Mouse (Mus musculus) forebrain, embryonic 14.5 days (tissue): ENCODE results near the gene Slc39a11. TPM values are rescaled to one million over a fixed set of nuclear protein-coding genes. Genes with fewer than 3 reads are reported as not detected.
"Not testable (repeated sequence)": the region's sequence is repeated elsewhere in the genome, so short reads cannot be mapped to it uniquely, and the experiment has no call there.

ENCODE experiments used
- ATAC-seq: fragments of 200-750 bp; cut with Nextera tagmentation; 2 replicates; pipeline ENCODE4 v1.8.0; 2017; ENCODE audit warnings: mild to moderate bottlenecking, moderate library complexity
- DNase-seq: peaks from one replicate; pipeline ENCODE4 v3.0.0-alpha.2; 2015; ENCODE audit warnings: low spot score
- H3K27ac ChIP-seq: fragments of 300-500 bp; sonication (generic); 2 replicates; pipeline ENCODE4 v1.5.1; 2014; ENCODE audit warnings: low read depth, mild to moderate bottlenecking, control low read depth, low read length, moderate library complexity
- H3K27me3 ChIP-seq: fragments of 300-500 bp; sonication (generic); replicated peaks from 2 replicates; pipeline ENCODE4 v1.6.1; 2014; ENCODE audit warnings: low read length, control low read depth, mixed read lengths; ENCODE audit not compliant: control insufficient read depth, insufficient read depth
- H3K36me3 ChIP-seq: fragments of 300-500 bp; sonication (generic); 2 replicates; pipeline ENCODE4 v1.6.1; 2014; ENCODE audit warnings: low read length, control low read depth; ENCODE audit not compliant: control insufficient read depth, insufficient read depth
- H3K4me1 ChIP-seq: fragments of 300-500 bp; sonication (generic); 2 replicates; pipeline ENCODE4 v1.6.1; 2014; ENCODE audit warnings: antibody characterized with exemption, low read length, control low read depth; ENCODE audit not compliant: control insufficient read depth, insufficient read depth
- H3K4me2 ChIP-seq: fragments of 300-500 bp; sonication (generic); 2 replicates; pipeline ENCODE4 v1.6.1; 2014; ENCODE audit warnings: mild to moderate bottlenecking, control low read depth, low read length
- H3K4me3 ChIP-seq: fragments of 300-500 bp; sonication (generic); 2 replicates; pipeline ENCODE4 v1.5.1; 2014; ENCODE audit warnings: low read depth, low read length, control low read depth
- H3K9ac ChIP-seq: fragments of 300-500 bp; sonication (generic); 2 replicates; pipeline ENCODE4 v1.6.1; 2014; ENCODE audit warnings: mild to moderate bottlenecking, low read length, control low read depth, moderate library complexity
- H3K9me3 ChIP-seq: fragments of 300-500 bp; sonication (generic); replicated peaks from 2 replicates; pipeline ENCODE4 v1.6.1; 2016; ENCODE audit warnings: low read length, control low read depth, mixed read lengths; ENCODE audit not compliant: control insufficient read depth
- WGBS: fragments of 180-500 bp; shearing (Covaris S2); extraction: QIAGEN DNeasy Blood & Tissue Kit; methylation state at CpG from one replicate; pipeline ENCODE4 v1.1.7; 2014; 5-methylcytosine and 5-hydroxymethylcytosine counted together
- polyA plus RNA-seq: library from polyadenylated mRNA; unstranded; fragments of >200 nt; fragmentation: Nextera tagmentation; extraction: Ambion mirVana; gene quantifications from 2 replicates; pipeline ENCODE4 v1.2.1, GENCODE M21; 2014

Gene Slc39a11
- polyA plus RNA-seq, 1 experiment from 2014 or later, result 29.5 TPM

DNA sequence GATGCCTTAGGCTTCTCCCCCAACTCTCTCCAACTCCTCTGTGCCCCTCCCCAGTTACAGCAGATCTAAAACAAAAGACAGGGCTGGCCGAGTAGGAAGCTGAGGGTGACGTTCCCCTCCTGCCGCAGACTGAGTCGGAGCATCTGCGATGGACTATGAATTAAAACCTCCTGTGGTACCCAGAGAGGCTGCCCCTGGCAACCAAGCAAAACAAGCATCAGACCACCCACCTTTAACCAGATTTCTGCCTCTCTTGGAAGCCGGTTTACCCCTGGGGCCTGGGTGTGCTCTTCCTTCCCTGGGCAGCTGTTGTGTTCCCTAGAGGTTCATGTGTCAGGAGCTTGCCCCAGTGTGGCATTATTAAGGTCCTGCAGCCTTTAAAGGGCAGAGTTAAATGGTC, 63.5 kb downstream of the Slc39a11 start:
- WGBS, result 32% methylated on average over 6 of the region's 6 CpGs
- ATAC-seq, result no peak
- H3K9ac ChIP-seq, result no peak overlapping the region
- peaks cover 9% of the 10 kb centered on the region; the same call in 1 of the 2 replicates for H3K4me1 ChIP-seq
- no peaks in the 10 kb centered on the region for H3K27me3 ChIP-seq
- H3K9me3 ChIP-seq, result no peaks in the 10 kb centered on the region
- H3K4me2 ChIP-seq, result no peak overlapping the region
- H3K4me3 ChIP-seq, result no peak overlapping the region
- no peak for DNase-seq
- no peak overlapping the region for H3K27ac ChIP-seq
- H3K36me3 ChIP-seq, result no peaks in the 10 kb centered on the region

DNA sequence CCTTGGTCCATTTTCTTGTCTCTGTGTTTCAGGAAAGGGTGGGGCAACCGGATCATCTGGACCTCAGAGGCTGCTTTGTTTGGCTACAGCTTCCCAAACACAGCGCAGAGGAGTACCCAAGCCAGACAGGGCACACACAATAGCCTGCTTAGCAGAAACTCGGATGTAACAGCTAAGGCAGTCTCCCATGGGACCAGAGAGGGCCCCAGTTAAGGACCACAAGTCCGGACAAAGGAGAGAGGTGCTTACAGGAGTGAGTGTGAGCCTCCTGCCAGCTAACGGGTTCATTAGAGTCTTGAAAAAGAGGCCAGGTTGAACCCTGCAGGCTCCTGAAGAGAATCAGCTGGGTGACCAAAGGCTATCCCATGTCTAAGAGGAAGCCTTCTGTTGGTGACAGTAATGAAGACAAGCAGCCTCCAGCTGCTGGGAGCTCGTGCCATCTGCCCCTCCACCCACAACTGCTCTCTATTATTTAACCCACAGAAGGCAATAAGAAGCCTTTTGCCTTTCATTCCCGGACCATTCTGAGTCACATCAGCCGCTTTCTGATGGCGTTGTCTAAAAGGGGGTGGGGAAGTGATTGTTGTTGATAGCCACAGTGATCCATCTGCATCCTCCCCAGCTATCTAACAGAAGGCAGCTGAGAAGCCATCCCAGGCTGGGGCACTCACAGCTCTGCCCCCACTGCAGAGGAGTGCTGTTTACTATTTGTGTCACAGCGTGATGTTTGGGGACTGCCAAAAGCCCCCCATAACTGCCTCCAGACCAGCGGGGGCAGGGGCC, 65.8 kb downstream of the Slc39a11 start:
- Histone ChIP-seq H3K36me3 (no peaks in the 10 kb centered on the region), H3K27ac (peak overlapping the region; percentile 72), H3K4me2 (no peak overlapping the region), H3K4me3 (no peak overlapping the region), H3K27me3 (no peaks in the 10 kb centered on the region), H3K4me1 (peaks cover 9% of the 10 kb centered on the region; the same call in 1 of the 2 replicates), H3K9ac (no peak overlapping the region), H3K9me3 (no peaks in the 10 kb centered on the region)
- WGBS, result 38% methylated on average over 11 of the region's 11 CpGs
- peak; percentile 61 for DNase-seq
- ATAC-seq, result peak; percentile 76

- H3K36me3 ChIP-seq, result no peaks in the 10 kb centered on the region
- no peaks in the 10 kb centered on the region for H3K9me3 ChIP-seq
- DNase-seq, result no peak
- no peak overlapping the region for H3K9ac ChIP-seq
- no peaks in the 10 kb centered on the region for H3K27me3 ChIP-seq
- H3K4me1 ChIP-seq, result peaks cover 10% of the 10 kb centered on the region
- no peak for ATAC-seq
- 81% methylated on average over 4 of the region's 4 CpGs for WGBS
- H3K27ac ChIP-seq, result no peak overlapping the region
- no peak overlapping the region for H3K4me2 ChIP-seq
- no peak overlapping the region for H3K4me3 ChIP-seq
These were observed 72.7 kb downstream of the Slc39a11 start for GRCm38 (mm10) chr11:113577221-113577620.

- no peaks in the 10 kb centered on the region for H3K9me3 ChIP-seq
- 44% methylated on average over 6 of the region's 6 CpGs for WGBS
- DNase-seq (peak; percentile 60), ATAC-seq (0 out of 2 replicates have a peak, but pooled peaks have one; percentile 40)
- H3K27me3 ChIP-seq, result no peaks in the 10 kb centered on the region
- H3K4me1 ChIP-seq, result peaks cover 10% of the 10 kb centered on the region
- H3K36me3 ChIP-seq, result no peaks in the 10 kb centered on the region
- no peak overlapping the region for H3K4me2 ChIP-seq
- H3K4me3 ChIP-seq, result no peak overlapping the region
- peak overlapping the region; percentile 48 for H3K27ac ChIP-seq
- H3K9ac ChIP-seq, result no peak overlapping the region
These were observed 77.2 kb downstream of the Slc39a11 start for GRCm38 (mm10) chr11:113572641-113573040.

DNA sequence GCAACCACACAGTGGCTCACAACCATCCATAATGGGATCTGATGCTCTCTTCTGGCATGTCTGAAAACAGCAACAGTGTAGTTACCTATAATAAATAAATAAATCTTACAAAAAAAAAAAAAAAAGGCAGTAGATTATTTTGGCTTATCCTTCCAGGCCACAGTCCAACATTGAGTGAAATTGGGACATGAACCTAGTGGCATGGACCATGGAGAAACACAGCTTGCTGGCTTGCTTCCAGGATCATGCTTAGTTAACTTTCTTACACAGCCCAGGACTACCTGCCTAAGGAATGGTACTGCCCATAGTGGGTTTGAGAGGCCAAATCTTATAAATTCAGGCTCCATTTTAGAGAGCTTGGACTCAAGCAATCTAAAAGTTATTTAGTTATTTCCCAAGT, 78.3 kb downstream of the Slc39a11 start:
- Histone ChIP-seq H3K9ac (no peak overlapping the region), H3K4me1 (peaks cover 10% of the 10 kb centered on the region), H3K36me3 (no peaks in the 10 kb centered on the region), H3K27me3 (no peaks in the 10 kb centered on the region), H3K4me2 (no peak overlapping the region), H3K27ac (no peak overlapping the region), H3K9me3 (no peaks in the 10 kb centered on the region), H3K4me3 (no peak overlapping the region)
- DNase-seq, result no peak
- no peak for ATAC-seq

GRCm38 (mm10) chr11:113568999-113569398, 80.9 kb downstream of the Slc39a11 start:
- Histone ChIP-seq H3K9me3 (no peaks in the 10 kb centered on the region), H3K27me3 (no peaks in the 10 kb centered on the region), H3K36me3 (no peaks in the 10 kb centered on the region), H3K4me3 (no peak overlapping the region), H3K4me2 (no peak overlapping the region), H3K4me1 (peaks cover 19% of the 10 kb centered on the region), H3K9ac (no peak overlapping the region), H3K27ac (no peak overlapping the region)
- ATAC-seq (no peak), DNase-seq (no peak)
- WGBS, result 88% methylated on average over 1 of the region's 1 CpGs

DNA sequence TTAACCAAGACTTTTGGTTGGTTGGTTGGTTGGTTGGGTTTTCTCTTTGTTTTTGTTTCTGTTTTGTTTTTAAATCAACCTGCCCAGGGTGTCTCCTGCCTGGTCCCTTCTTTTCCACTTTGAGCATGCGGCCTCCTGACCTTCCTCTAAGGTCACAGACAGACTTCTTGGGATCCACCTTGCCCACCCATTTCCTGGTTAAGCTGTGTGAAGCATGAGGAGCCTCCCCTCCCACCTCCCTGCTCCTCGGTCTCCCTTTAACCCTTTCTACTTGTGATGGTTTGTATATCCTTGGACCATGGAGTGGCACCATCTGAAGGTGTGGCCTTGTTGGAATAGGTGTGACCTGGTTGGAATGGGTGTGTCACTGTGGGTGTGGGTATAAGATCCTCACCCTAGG, 82.0 kb downstream of the Slc39a11 start:
- not testable (repeated sequence) for DNase-seq, H3K27ac ChIP-seq, H3K9me3 ChIP-seq, H3K36me3 ChIP-seq, H3K4me2 ChIP-seq, ATAC-seq, H3K4me3 ChIP-seq, H3K9ac ChIP-seq, H3K27me3 ChIP-seq
- WGBS, result 90% methylated on average over 2 of the region's 2 CpGs
- peaks cover 15% of the 10 kb centered on the region for H3K4me1 ChIP-seq

GRCm38 (mm10) chr11:113565006-113565995, 84.6 kb downstream of the Slc39a11 start:
- Histone ChIP-seq H3K27ac (no peak overlapping the region), H3K27me3 (no peaks in the 10 kb centered on the region), H3K36me3 (no peaks in the 10 kb centered on the region), H3K4me2 (peak overlapping the region; percentile 88), H3K9ac (peak overlapping the region; percentile 73), H3K4me1 (peaks cover 9% of the 10 kb centered on the region), H3K9me3 (no peaks in the 10 kb centered on the region), H3K4me3 (peak overlapping the region; percentile 54)
- ATAC-seq (peak; percentile 91), DNase-seq (peak; percentile 90)
- 8% methylated on average over 32 of the region's 34 CpGs for WGBS
